Mouse (Mus musculus) testis, adult 2 months (tissue): Measurements from ENCODE around the gene Mical2. TPM values are rescaled to one million over a fixed set of nuclear protein-coding genes. Genes with fewer than 3 reads are reported as not detected.

Experiments
- H3K27ac ChIP-seq: fragments of 200-500 bp; 2 replicates; pipeline ENCODE4 v1.5.1; 2012; ENCODE audit warnings: low read depth, low read length; ENCODE audit not compliant: control insufficient read depth, insufficient read depth
- H3K27me3 ChIP-seq: fragments of 200-500 bp; 2 replicates; pipeline ENCODE4 v1.6.1; 2012; ENCODE audit warnings: mild to moderate bottlenecking, low read length, moderate library complexity; ENCODE audit not compliant: control insufficient read depth, insufficient read depth
- H3K36me3 ChIP-seq: fragments of 200-500 bp; 2 replicates; pipeline ENCODE4 v1.6.1; 2012; ENCODE audit warnings: mild to moderate bottlenecking, low read length; ENCODE audit not compliant: control insufficient read depth, insufficient read depth
- H3K4me1 ChIP-seq: fragments of 200-500 bp; 2 replicates; pipeline ENCODE4 v1.6.1; 2012; ENCODE audit warnings: low read length; ENCODE audit not compliant: control insufficient read depth, insufficient read depth
- H3K4me3 ChIP-seq: fragments of 200-500 bp; 2 replicates; pipeline ENCODE4 v1.5.1; 2012; ENCODE audit warnings: low read depth, mild to moderate bottlenecking, low read length, moderate library complexity, mixed read lengths; ENCODE audit not compliant: control insufficient read depth
- CTCF ChIP-seq: fragments of 200-500 bp; IDR thresholded peaks from 2 replicates; pipeline ENCODE4 v1.5.1; 2012; ENCODE audit warnings: low read depth, mild to moderate bottlenecking, inconsistent platforms, low read length, moderate library complexity; ENCODE audit not compliant: control insufficient read depth, insufficient read depth, insufficient replicate concordance
- POLR2A ChIP-seq: fragments of 200-500 bp; IDR thresholded peaks from 2 replicates; pipeline ENCODE4 v1.6.1; 2012; ENCODE audit warnings: low read depth, mild to moderate bottlenecking, inconsistent platforms, low read length, moderate library complexity; ENCODE audit not compliant: control insufficient read depth
- polyA plus RNA-seq: library from polyadenylated mRNA; depleted of rRNA; stranded (reverse); fragments of >200 nt; gene quantifications from 2 replicates; pipeline ENCODE4 v1.2.3, GENCODE M21; 2012

Mical2 gene
- polyA plus RNA-seq, 1 experiment, result 148 TPM

DNA sequence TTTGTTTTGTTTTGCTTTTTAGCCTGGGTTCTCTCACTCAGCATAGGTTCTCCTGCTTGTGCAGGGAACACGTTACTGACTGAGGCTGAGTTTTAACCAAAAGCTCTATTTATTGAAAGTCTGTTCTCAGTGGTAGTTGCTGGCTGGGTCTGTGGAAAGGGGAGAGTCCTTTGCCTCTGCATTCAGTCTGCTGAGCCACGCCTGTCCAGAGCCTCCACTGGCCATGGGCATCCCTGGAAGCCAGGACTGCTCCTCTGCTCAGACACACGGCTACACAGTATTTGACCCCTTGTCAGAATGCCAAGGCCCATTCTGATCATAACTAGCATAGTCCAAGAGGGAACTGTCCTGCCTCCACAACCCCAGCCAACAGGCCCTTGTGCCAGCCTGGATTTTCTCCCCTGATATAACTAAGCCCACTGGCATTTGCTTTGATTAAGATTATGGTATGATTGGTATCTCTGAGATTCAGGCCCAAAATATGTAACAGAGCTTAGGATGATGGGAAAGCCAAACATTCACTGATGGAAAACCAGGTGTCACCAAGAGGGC lies 73.3 kb downstream of the Mical2 start:
- no peaks in the 10 kb centered on the region for H3K4me1 ChIP-seq
- no peak overlapping the region for H3K4me3 ChIP-seq
- no peak overlapping the region for H3K27ac ChIP-seq
- no peaks in the 10 kb centered on the region for H3K27me3 ChIP-seq
- TF ChIP-seq CTCF, result no peak
- no peak for TF ChIP-seq POLR2A
- H3K36me3 ChIP-seq, result no peaks in the 10 kb centered on the region

DNA sequence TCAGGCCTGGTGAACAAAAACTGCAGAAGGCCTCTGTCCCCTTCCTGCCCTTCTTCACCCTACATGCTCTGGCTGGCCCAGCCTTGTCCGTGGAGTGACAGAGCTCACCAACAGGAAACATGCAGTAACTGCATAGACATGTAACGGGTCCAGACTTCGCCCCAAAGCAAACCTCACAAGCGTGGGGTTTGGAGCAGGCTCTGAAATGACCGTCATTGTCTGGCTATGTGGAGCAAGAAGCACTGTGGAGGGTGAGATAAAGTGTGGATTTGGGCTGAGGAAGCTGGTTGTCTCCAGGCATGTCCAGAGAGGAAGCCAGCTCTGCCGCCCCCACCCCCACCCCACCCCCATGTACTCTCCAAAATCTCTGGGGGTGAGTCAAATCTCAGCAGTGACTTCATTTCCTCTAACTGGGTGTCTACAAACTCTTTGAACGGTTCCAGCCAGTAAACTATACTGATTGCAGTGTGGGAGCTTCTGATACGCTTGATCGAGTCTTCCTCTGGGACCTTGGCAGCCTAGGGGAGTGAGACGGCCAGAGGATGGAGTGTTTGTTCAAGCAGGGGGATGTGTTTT lies 74.0 kb downstream of the Mical2 start:
- Histone ChIP-seq H3K36me3 (no peaks in the 10 kb centered on the region), H3K27ac (no peak overlapping the region), H3K27me3 (no peaks in the 10 kb centered on the region), H3K4me1 (no peaks in the 10 kb centered on the region), H3K4me3 (no peak overlapping the region)
- TF ChIP-seq CTCF (no peak), POLR2A (no peak)

DNA sequence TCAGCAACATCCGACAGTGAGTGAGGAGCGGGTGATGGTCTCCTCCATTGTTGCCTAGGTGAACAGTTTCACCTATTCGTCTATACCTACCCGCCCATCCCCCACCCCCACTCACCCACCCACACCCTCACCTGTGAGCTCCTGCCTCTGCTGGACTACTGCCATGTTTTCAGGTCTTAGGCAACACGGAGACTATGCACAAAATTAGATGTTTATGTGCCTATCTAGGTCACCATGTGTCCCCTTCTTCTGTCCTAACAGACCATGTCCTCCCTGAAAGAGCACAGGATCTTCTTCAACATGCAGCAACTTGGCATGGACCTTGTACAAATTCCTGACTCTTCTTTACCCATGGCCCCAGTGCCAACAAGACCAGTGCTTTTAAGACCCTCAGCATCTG lies 74.5 kb downstream of the Mical2 start:
- TF ChIP-seq CTCF (no peak), POLR2A (no peak)
- no peaks in the 10 kb centered on the region for H3K27me3 ChIP-seq
- H3K27ac ChIP-seq, result no peak overlapping the region
- H3K4me1 ChIP-seq, result no peaks in the 10 kb centered on the region
- H3K36me3 ChIP-seq, result no peaks in the 10 kb centered on the region
- no peak overlapping the region for H3K4me3 ChIP-seq

DNA sequence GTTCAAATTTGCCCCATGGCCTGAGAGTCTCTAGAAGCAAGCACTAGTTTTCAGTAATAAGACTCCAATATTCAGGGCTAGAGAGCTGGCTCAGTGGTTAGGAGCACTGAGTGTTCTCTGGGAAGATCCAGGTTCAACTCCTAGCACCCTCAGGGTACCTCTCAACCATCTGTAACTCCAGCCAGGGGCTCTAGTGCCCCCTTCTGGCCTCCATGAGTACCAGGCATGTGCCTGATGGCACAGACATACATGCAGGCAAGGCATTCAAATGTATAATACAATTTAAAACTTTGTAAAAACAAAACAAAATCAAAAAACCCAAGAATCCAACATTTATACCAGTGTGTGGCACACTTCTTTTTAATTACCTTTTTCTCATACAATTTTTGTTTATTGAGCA lies 75.4 kb downstream of the Mical2 start:
- H3K4me1 ChIP-seq, result no peaks in the 10 kb centered on the region
- H3K36me3 ChIP-seq, result no peaks in the 10 kb centered on the region
- no peaks in the 10 kb centered on the region for H3K27me3 ChIP-seq
- TF ChIP-seq POLR2A (no peak), CTCF (no peak)
- H3K4me3 ChIP-seq, result no peak overlapping the region
- H3K27ac ChIP-seq, result no peak overlapping the region

DNA sequence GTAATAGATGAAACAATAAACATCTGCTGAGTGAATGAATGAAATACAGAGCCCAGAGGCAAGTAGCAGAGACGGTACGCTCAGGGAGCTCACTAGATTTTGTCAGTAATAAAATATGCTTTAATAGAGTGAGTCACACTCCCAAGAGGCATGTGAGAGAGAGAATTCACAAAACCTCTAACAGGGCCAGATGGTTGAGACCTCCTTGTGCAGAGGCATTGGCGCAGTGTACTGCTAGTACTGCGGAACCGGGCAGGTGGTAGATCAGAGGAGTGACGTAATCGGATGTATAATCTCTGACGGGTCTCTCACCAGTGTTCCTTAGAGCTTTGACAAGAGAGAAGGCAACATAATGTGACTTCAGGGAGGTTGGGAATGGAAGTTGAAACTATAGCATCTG lies 78.7 kb downstream of the Mical2 start:
- Histone ChIP-seq H3K4me1 (no peaks in the 10 kb centered on the region), H3K27me3 (no peaks in the 10 kb centered on the region), H3K36me3 (no peaks in the 10 kb centered on the region), H3K4me3 (no peak overlapping the region), H3K27ac (no peak overlapping the region)
- TF ChIP-seq CTCF, result no peak
- no peak for TF ChIP-seq POLR2A

- H3K4me3 ChIP-seq, result no peak overlapping the region
- no peaks in the 10 kb centered on the region for H3K36me3 ChIP-seq
- TF ChIP-seq CTCF (no peak), POLR2A (no peak)
- H3K4me1 ChIP-seq, result no peaks in the 10 kb centered on the region
- H3K27me3 ChIP-seq, result no peaks in the 10 kb centered on the region
- H3K27ac ChIP-seq, result no peak overlapping the region
Measured at GRCm38 (mm10) chr7:112309289-112310016, 83.8 kb downstream of the Mical2 start.

DNA sequence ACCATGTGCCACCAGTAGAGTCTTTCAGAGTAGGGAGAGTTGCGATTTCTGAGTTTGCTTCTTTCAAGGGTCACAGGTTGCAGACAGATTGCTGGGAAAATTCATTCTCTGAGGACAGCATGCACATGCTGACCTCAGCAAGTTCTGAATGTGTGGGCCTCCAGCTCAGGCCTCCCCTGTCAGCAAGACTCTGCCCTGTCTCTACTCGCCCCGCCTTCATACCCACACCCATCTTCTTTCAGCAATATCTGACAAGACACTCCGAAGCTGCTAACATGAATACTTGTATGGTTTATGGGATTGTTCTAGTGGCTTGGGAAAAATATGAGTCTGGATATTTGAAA lies 84.3 kb downstream of the Mical2 start:
- Histone ChIP-seq H3K36me3 (no peaks in the 10 kb centered on the region), H3K4me3 (no peak overlapping the region), H3K27ac (no peak overlapping the region), H3K27me3 (no peaks in the 10 kb centered on the region), H3K4me1 (no peaks in the 10 kb centered on the region)
- TF ChIP-seq POLR2A (no peak), CTCF (no peak)

DNA sequence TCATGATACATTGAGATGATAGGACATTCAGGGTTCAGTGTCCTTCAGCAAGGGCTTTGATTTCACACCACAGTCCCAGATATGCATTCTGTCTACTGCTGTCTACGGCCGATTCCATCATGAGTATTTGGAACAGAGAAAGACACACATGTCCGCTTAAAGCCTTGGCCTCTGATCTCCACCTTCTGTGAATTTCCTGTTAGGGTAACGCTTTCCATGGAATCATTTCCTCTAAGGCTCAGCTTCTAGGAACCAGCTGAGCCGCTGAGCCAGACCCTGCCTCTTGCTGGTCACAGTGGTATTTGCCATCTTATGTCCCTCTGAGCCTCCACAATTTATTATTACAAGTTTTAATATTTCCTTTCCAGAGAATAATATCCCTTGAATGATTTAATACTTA lies 87.6 kb downstream of the Mical2 start:
- no peaks in the 10 kb centered on the region for H3K4me1 ChIP-seq
- H3K27ac ChIP-seq, result no peak overlapping the region
- no peak for TF ChIP-seq CTCF
- no peak for TF ChIP-seq POLR2A
- H3K4me3 ChIP-seq, result no peak overlapping the region
- H3K36me3 ChIP-seq, result no peaks in the 10 kb centered on the region
- H3K27me3 ChIP-seq, result no peaks in the 10 kb centered on the region
